Mouse (Mus musculus) embryo, embryonic 11.5 days (tissue): ENCODE results near the gene Pfn1.

Experiments used
- DNase-seq: peaks from one replicate; pipeline ENCODE4 v3.0.0-alpha.2; 2012; ENCODE audit warnings: low read depth, low spot score

Gene Pfn1

GRCm38 (mm10) chr11:70654198-70654922, at the start of gene Pfn1:
Gene Pfn1 (minus strand): TSS chr11:70654644.
- DNase-seq = peak; percentile 75

GRCm38 (mm10) chr11:70702781-70703180, 48.3 kb upstream of the Pfn1 start:
- no peak for DNase-seq

GRCm38 (mm10) chr11:70701984-70702733, 47.7 kb upstream of the Pfn1 start:
- DNase-seq = no peak

- no peak for DNase-seq
Observed at GRCm38 (mm10) chr11:70701221-70701955, 46.9 kb upstream of the Pfn1 start.

GRCm38 (mm10) chr11:70700613-70701012, 46.2 kb upstream of the Pfn1 start:
- DNase-seq = no peak

GRCm38 (mm10) chr11:70699722-70700556, 45.5 kb upstream of the Pfn1 start, which contains the start of the genes Inca1 and Kif1c:
Gene Inca1 (minus strand): TSS chr11:70700155.
Gene Kif1c (plus strand): TSS chr11:70700548.
- DNase-seq = peak; percentile 89

GRCm38 (mm10) chr11:70699051-70699450, 44.6 kb upstream of the Pfn1 start:
- DNase-seq = no peak

- no peak for DNase-seq
Observed at GRCm38 (mm10) chr11:70697376-70697775, 42.9 kb upstream of the Pfn1 start.

- DNase-seq = no peak
Observed at GRCm38 (mm10) chr11:70693504-70693903, 39.1 kb upstream of the Pfn1 start.

GRCm38 (mm10) chr11:70689578-70689977, 35.1 kb upstream of the Pfn1 start:
- no peak for DNase-seq

- DNase-seq = no peak
Observed at GRCm38 (mm10) chr11:70688372-70688771, 33.9 kb upstream of the Pfn1 start.

GRCm38 (mm10) chr11:70687601-70688199, 33.3 kb upstream of the Pfn1 start, which contains the start of gene Camta2:
Gene Camta2 (minus strand): TSS chr11:70688105.
- peak; percentile 76 for DNase-seq

GRCm38 (mm10) chr11:70686901-70687566, 32.6 kb upstream of the Pfn1 start:
- no peak for DNase-seq

GRCm38 (mm10) chr11:70683640-70684039, 29.2 kb upstream of the Pfn1 start:
- DNase-seq = no peak

- peak; percentile 44 for DNase-seq
Observed at GRCm38 (mm10) chr11:70681897-70682581, 27.6 kb upstream of the Pfn1 start.

GRCm38 (mm10) chr11:70681170-70681569, 26.7 kb upstream of the Pfn1 start:
- DNase-seq = no peak

GRCm38 (mm10) chr11:70679894-70680293, 25.4 kb upstream of the Pfn1 start:
- DNase-seq = no peak

GRCm38 (mm10) chr11:70679361-70679760, 24.9 kb upstream of the Pfn1 start:
- no peak for DNase-seq

GRCm38 (mm10) chr11:70678576-70678975, 24.1 kb upstream of the Pfn1 start:
- DNase-seq = no peak

GRCm38 (mm10) chr11:70678092-70678491, 23.6 kb upstream of the Pfn1 start:
- no peak for DNase-seq
